Mouse (Mus musculus): ENCODE results near the gene Mlf1. TPM values are rescaled to one million over a fixed set of nuclear protein-coding genes. Genes with fewer than 3 reads are reported as not detected.
A peak's percentile ranks its signal among the peaks of the same experiment; 100 is the strongest.

Mlf1 gene
- total RNA-seq (2021), result 10 to 100 TPM; 12.6 to 16.4 TPM
- long read RNA-seq, experiment 1, transcript Mlf1-202 (7 exons, 1,114 nt), result minor isoform, 8 of 22 reads
- long read RNA-seq, experiment 1, transcript Mlf1-201 (8 exons, 1,113 nt), result major isoform, 14 of 22 reads
- long read RNA-seq, experiment 1, partial matches to known transcripts, result 0 of 22 reads
- long read RNA-seq, experiment 1, other reads (novel, unspliced or antisense), result 0 of 22 reads
- long read RNA-seq, experiment 2, transcript Mlf1-201 (8 exons, 1,113 nt), result minor isoform, 6 of 16 reads
- long read RNA-seq, experiment 2, transcript Mlf1-202 (7 exons, 1,114 nt), result major isoform, 10 of 16 reads
- long read RNA-seq, experiment 2, partial matches to known transcripts, result 0 of 16 reads
- long read RNA-seq, experiment 2, other reads (novel, unspliced or antisense), result 0 of 16 reads

GRCm38 (mm10) chr3:67373872-67374271, at the start of gene Mlf1:
Mlf1 (plus strand) TSS chr3:67374097.
- DNase-seq (ENCODE audit: low spot score in 2 of 2), result peak; percentile 76 to 79

- DNase-seq (ENCODE audit: low spot score in 2 of 2), result no peak
These were observed 34.3 kb upstream of the Mlf1 start for GRCm38 (mm10) chr3:67339558-67339957.

DNA sequence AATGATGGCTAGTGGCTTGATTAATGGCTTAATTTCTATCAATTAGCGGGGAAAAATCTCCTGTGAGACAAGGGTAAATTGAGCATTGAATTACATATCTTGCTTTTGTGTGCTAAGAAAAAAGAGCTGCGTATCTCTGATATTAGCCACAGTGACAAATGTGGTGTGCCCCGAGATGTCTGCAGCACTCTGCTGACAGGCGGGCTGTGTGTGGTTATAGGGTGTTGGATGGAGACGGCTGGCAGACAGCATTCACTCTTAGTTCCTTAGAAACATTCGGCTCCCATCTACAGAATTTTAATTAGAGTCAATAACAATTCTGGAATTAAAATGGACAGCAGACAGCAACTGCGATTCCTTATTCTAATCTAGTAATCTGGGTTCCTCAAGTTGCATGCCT, 33.0 kb upstream of the Mlf1 start:
- no peak for DNase-seq (ENCODE audit: low spot score in 2 of 2)

GRCm38 (mm10) chr3:67343004-67343662, 30.8 kb upstream of the Mlf1 start:
- DNase-seq (ENCODE audit: low spot score in 2 of 2), result no peak

- no peak for DNase-seq (ENCODE audit: low spot score in 2 of 2)
These were observed 29.3 kb upstream of the Mlf1 start for GRCm38 (mm10) chr3:67344599-67344998.

- no peak for DNase-seq (ENCODE audit: low spot score in 2 of 2)
These were observed 27.2 kb upstream of the Mlf1 start for GRCm38 (mm10) chr3:67346674-67347073.

DNA sequence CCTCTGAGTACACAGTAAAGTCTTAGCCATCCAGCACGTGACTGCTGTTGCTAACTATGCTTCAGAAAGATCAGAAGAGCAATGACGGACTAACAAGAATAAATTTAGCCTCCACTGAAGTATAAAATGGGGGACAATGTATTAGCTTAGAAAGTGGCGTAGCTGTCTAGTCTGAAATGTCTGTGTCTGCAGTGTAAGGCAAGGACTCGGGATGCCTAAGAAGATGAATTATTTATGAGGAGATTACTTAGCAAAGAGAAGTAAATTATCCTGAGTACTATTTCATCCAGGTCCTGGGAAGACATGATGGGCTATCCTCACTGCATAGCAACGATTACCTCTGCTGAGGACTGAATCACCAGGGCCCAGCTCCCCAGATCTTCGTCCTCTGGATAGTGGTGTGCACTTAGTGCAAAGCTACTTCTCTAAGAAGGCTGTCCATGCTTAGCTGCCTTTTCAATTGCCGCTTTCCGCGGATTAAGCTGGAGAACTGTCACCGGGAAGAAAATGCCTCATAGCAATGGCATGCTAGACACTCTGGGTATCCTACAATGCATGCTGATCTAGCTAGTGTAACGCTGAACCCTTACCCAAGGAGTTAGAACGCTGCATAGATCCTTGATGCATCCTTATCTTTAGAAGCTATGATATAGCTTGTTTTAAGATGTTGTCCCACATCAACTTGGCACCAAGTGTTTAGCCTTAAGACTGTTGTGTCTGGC, 22.3 kb upstream of the Mlf1 start:
- DNase-seq (ENCODE audit: low spot score in 2 of 2), result no peak

DNA sequence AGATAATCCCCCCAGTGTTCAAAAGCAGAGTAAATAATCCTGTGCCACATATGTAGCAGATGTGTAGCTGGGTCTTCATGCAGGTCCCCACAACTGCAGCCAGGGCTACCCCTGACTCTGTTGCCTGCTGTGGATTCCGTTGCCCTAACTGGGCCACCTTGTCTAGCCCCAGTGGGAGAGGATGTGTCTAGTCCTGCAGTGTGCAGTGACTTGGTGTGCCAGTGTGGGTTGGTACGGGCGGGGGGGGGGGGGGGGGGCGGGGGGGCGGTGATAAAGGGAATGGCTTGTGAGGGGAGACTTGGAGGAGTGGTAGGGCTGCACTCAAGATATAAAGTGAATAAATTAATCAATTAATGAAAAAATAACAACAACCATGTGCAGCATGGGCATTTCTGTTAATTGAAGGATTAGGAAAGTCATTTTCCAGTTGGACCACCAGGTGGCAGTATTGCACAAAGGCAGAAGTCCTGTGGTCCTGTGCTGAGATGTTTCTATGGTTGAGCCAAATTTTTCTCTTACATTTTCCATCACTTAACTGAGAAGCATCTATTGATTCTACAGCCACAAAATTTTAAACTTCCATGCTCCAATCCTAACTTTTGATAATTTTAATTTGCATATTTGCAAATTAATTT, 21.7 kb upstream of the Mlf1 start:
- no peak for DNase-seq (ENCODE audit: low spot score in 2 of 2)

DNA sequence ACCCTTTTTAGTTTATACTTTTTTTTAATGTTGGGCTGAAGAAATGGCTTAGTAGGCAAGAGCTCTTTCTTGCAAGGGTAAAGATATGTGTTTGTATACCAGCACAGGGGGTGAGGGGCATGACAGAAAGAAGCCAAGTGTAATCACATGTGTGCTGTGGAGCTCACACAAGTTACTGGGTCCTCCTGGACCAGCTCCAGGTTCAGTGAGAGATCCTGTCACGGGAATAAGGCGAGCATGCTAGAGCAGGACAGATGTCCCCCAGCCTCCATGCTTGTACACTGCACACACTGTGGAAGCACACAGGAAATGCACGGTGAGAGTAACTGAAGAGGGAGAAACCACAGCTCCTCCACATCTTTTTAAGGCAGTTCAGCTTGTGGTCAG, 21.1 kb upstream of the Mlf1 start:
- DNase-seq (ENCODE audit: low spot score in 2 of 2), result no peak

- no peak for DNase-seq (ENCODE audit: low spot score in 2 of 2)
These were observed 15.5 kb upstream of the Mlf1 start for GRCm38 (mm10) chr3:67358376-67358775.

GRCm38 (mm10) chr3:67366087-67366892, 7.6 kb upstream of the Mlf1 start:
- no peak for DNase-seq (ENCODE audit: low spot score in 2 of 2)

DNA sequence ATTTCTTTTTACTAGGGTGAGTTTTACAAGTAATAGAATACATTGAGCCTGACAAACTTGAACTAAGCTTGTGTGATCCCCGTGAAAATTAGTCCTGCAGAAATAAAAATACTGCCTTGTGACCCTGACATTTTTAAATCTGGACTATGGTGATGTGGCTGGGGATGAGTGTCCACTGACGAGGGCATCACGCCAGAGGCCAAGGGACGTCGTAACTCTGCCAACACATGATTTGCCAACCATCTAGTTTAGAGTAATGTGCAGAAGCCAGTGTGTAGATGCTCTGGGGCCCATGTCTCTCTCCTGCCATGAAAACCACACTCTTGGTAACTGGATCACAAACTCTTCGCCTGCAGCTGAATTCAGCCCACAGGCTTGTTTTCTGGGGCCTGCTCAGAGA, 6.4 kb upstream of the Mlf1 start:
- peak in 1 of 2 experiments; percentile 25 for DNase-seq (ENCODE audit: low spot score in 2 of 2)

- DNase-seq (ENCODE audit: low spot score in 2 of 2), result no peak
These were observed 4.4 kb upstream of the Mlf1 start for GRCm38 (mm10) chr3:67369407-67370079.

DNA sequence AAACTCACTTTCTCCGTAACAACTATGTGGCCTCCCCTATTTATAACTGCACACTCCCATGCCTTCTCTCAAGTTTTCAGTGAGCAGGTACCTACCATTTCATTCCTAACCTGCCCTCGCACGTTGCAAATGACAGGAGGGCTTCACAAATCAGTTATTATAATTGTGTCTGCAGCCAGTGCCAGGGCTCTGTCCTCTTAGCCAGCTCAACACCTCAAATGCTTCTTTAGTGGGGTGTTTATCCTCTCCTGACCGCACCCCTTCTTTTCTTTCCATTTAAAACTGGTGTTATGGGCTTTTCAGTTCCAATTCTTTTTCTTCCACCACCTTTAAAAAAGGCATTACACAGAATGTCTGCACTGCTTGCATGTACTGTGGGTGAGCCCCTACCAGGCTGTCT, 1.7 kb upstream of the Mlf1 start:
- DNase-seq (ENCODE audit: low spot score in 2 of 2), result no peak

- DNase-seq (ENCODE audit: low spot score in 2 of 2), result no peak
These were observed 1.1 kb upstream of the Mlf1 start for GRCm38 (mm10) chr3:67372781-67373180.

- no peak for DNase-seq (ENCODE audit: low spot score in 2 of 2)
These were observed 472 bp downstream of the Mlf1 start for GRCm38 (mm10) chr3:67374360-67374778.

GRCm38 (mm10) chr3:67375063-67375462, 1.2 kb downstream of the Mlf1 start, which contains the start of gene Gm17402:
Gm17402 (minus strand) TSS chr3:67375163.
- DNase-seq (ENCODE audit: low spot score in 2 of 2), result no peak

GRCm38 (mm10) chr3:67378215-67378614, 4.3 kb downstream of the Mlf1 start:
- no peak for DNase-seq (ENCODE audit: low spot score in 2 of 2)

- DNase-seq (ENCODE audit: low spot score in 2 of 2), result no peak
These were observed 55.6 kb downstream of the Mlf1 start for GRCm38 (mm10) chr3:67429338-67429998.

- peak; percentile 71 to 82 for DNase-seq (ENCODE audit: low spot score in 2 of 2)
These were observed 56.1 kb downstream of the Mlf1 start, which contains the start of gene Gfm1 for GRCm38 (mm10) chr3:67429999-67430380. Gfm1 (plus strand) TSS chr3:67430096.

Measured in adrenal gland, postnatal 4 days (tissue).